Mouse (Mus musculus): Measurements from ENCODE around the gene Asb5. TPM values are rescaled to one million over a fixed set of nuclear protein-coding genes. Genes with fewer than 3 reads are reported as not detected.

The Asb5 gene
- total RNA-seq, 4 experiments from 2014 or later, result 183 to 235 (median 201) TPM

Other genes starting within 250 kb of the Asb5 start
- gene Spcs3, start 418 bp downstream of the Asb5 start, total RNA-seq (2022), result 10 to 100 TPM; 25.4 to 29.8 (median 27.3) TPM
- not detected for gene Spata4, start 71.2 kb downstream of the Asb5 start, total RNA-seq (2022)

All from gastrocnemius, adult 8-10 months (tissue).